Mouse (Mus musculus): ENCODE results near the gene Emilin2. TPM values are rescaled to one million over a fixed set of nuclear protein-coding genes. Genes with fewer than 3 reads are reported as not detected.
A peak's percentile ranks its signal among the peaks of the same experiment; 100 is the strongest.

Gene Emilin2
- polyA plus RNA-seq, 2 experiments = 17.3 to 24.1 TPM

DNA sequence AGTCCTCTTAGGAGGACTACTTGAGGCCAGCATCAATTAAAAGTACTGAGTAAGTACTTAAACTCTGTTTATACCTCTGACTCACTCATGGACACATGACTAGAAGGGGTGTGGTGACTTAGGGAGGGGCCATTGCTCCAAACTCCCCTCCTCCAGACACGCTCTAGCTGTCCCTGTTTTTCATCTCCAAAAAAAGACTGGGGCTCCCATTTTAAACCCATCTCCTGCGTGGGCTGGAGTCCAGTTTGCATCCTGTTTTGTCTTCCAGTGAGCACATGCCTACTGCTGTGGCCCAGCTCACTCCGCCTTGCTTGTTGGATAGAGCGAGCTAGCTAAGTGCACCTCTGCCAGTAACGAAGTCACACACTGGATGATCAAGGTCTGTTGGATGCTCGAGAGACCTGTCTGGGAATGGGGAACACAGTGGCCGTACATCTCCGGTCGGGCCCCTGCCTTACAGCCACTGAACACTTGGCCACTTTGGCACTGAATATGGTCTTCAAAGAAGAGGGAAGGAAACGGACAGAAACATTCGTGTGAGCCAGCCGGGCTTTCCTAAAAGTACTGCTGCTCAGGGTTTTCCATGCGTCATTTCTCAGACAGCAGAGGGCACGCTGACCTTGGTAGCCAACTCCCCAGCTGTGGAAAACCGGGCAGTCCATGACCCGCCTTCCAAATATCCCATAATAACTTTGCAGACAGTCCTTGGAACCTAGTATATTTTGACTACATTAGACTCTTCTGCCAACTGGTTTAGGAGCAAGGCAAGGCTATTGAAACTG, 60.8 kb downstream of the Emilin2 start:
- 75% methylated on average over 16 of the region's 16 CpGs for WGBS (ENCODE audit: insufficient replicate concordance)
- Histone ChIP-seq H3K4me1 (replicated peaks; ENCODE audit: control insufficient read depth in 2 of 2, insufficient read depth in 2 of 2, low read length in 1 of 2) (peaks cover 4 to 32% of the 10 kb centered on the region in 2 experiments; a peak in 3 of 4 replicates), H3K27ac (peak overlapping the region; percentile 7), H3K36me3 (replicated peaks; ENCODE audit: control insufficient read depth, insufficient read depth, low read depth) (peaks cover 82% of the 10 kb centered on the region), H3K9ac (replicated peaks) (no peak overlapping the region), H3K4me2 (ENCODE audit: low read depth) (no peak overlapping the region), H3K27me3 (ENCODE audit: control insufficient read depth, insufficient read depth, low read length) (no peaks in the 10 kb centered on the region), H3K9me3 (ENCODE audit: control insufficient read depth, low read length) (no peaks in the 10 kb centered on the region), H3K4me3 (ENCODE audit: insufficient read depth in 1 of 2, low read depth in 2 of 2, low read length in 2 of 2) (no peak overlapping the region)
- ATAC-seq (ENCODE audit: insufficient read depth) (peak; percentile 48), DNase-seq (ENCODE audit: low read depth in 3 of 3, low spot score in 3 of 3) (no peak)
- TF ChIP-seq CTCF (IDR thresholded peaks at IDR 0.05; ENCODE audit: low read depth) (no peak), EP300 (IDR thresholded peaks at IDR 0.05; ENCODE audit: low read depth) (no peak)

- Histone ChIP-seq H3K9ac (replicated peaks) (no peak overlapping the region), H3K4me2 (ENCODE audit: low read depth) (no peak overlapping the region), H3K4me3 (ENCODE audit: insufficient read depth in 1 of 2, low read depth in 2 of 2, low read length in 2 of 2) (no peak overlapping the region), H3K9me3 (ENCODE audit: control insufficient read depth, low read length) (no peaks in the 10 kb centered on the region), H3K4me1 (replicated peaks; ENCODE audit: control insufficient read depth in 2 of 2, insufficient read depth in 2 of 2, low read length in 1 of 2) (peaks cover 4 to 25% of the 10 kb centered on the region in 2 experiments; a peak in 2 of 4 replicates), H3K27ac (peak overlapping the region; percentile 42), H3K36me3 (replicated peaks; ENCODE audit: control insufficient read depth, insufficient read depth, low read depth) (peaks cover 84% of the 10 kb centered on the region), H3K27me3 (ENCODE audit: control insufficient read depth, insufficient read depth, low read length) (no peaks in the 10 kb centered on the region)
- ATAC-seq (ENCODE audit: insufficient read depth) (no peak), DNase-seq (ENCODE audit: low read depth in 3 of 3, low spot score in 3 of 3) (no peak)
- TF ChIP-seq CTCF (IDR thresholded peaks at IDR 0.05; ENCODE audit: low read depth) = no peak
- TF ChIP-seq EP300 (IDR thresholded peaks at IDR 0.05; ENCODE audit: low read depth) = no peak
- WGBS (ENCODE audit: insufficient replicate concordance) = 73% methylated on average over 2 of the region's 2 CpGs
Observed at GRCm38 (mm10) chr17:71250046-71250445, 61.7 kb downstream of the Emilin2 start.

DNA sequence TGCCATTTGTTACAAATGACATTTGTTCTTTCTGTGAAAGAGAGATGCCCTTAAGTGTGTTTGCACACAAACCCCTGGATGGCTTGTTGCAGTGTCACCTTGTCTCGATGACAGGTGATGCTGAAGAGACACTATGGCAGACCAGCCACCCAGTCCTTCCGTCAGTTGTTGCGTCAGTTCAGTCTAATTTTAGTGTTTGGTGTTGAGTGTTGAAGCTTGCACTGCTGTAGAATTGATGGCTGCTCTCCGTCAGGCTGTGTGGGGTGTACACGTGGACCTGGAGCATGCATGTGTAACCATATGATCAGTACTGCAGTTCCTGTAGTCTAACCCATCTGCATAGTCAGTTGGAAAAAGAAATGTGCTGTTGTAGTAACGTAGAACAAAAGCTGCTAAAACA, 62.8 kb downstream of the Emilin2 start:
- Histone ChIP-seq H3K4me3 (ENCODE audit: insufficient read depth in 1 of 2, low read depth in 2 of 2, low read length in 2 of 2) (no peak overlapping the region), H3K9me3 (ENCODE audit: control insufficient read depth, low read length) (no peaks in the 10 kb centered on the region), H3K36me3 (replicated peaks; ENCODE audit: control insufficient read depth, insufficient read depth, low read depth) (peaks cover 93% of the 10 kb centered on the region), H3K27me3 (ENCODE audit: control insufficient read depth, insufficient read depth, low read length) (no peaks in the 10 kb centered on the region), H3K4me2 (ENCODE audit: low read depth) (no peak overlapping the region), H3K9ac (replicated peaks) (no peak overlapping the region), H3K4me1 (replicated peaks; ENCODE audit: control insufficient read depth in 2 of 2, insufficient read depth in 2 of 2, low read length in 1 of 2) (peaks cover 4 to 17% of the 10 kb centered on the region in 2 experiments; a peak in 2 of 4 replicates), H3K27ac (no peak overlapping the region)
- WGBS (ENCODE audit: insufficient replicate concordance) = 81% methylated on average over 6 of the region's 6 CpGs
- no peak for TF ChIP-seq EP300 (IDR thresholded peaks at IDR 0.05; ENCODE audit: low read depth)
- no peak for TF ChIP-seq CTCF (IDR thresholded peaks at IDR 0.05; ENCODE audit: low read depth)
- no peak for ATAC-seq (ENCODE audit: insufficient read depth)
- no peak for DNase-seq (ENCODE audit: low read depth in 3 of 3, low spot score in 3 of 3)

- Histone ChIP-seq H3K27ac (no peak overlapping the region), H3K9ac (replicated peaks) (no peak overlapping the region), H3K4me2 (ENCODE audit: low read depth) (no peak overlapping the region), H3K4me3 (ENCODE audit: insufficient read depth in 1 of 2, low read depth in 2 of 2, low read length in 2 of 2) (no peak overlapping the region), H3K4me1 (replicated peaks; ENCODE audit: control insufficient read depth in 2 of 2, insufficient read depth in 2 of 2, low read length in 1 of 2) (peaks cover 4 to 14% of the 10 kb centered on the region in 2 experiments; a peak in 2 of 4 replicates), H3K36me3 (replicated peaks; ENCODE audit: control insufficient read depth, insufficient read depth, low read depth) (peaks cover 93% of the 10 kb centered on the region), H3K27me3 (ENCODE audit: control insufficient read depth, insufficient read depth, low read length) (no peaks in the 10 kb centered on the region), H3K9me3 (ENCODE audit: control insufficient read depth, low read length) (no peaks in the 10 kb centered on the region)
- ATAC-seq (ENCODE audit: insufficient read depth) (no peak), DNase-seq (ENCODE audit: low read depth in 3 of 3, low spot score in 3 of 3) (no peak)
- 87% methylated on average over 4 of the region's 4 CpGs for WGBS (ENCODE audit: insufficient replicate concordance)
- TF ChIP-seq EP300 (IDR thresholded peaks at IDR 0.05; ENCODE audit: low read depth) = no peak
- TF ChIP-seq CTCF (IDR thresholded peaks at IDR 0.05; ENCODE audit: low read depth) = no peak
Observed at GRCm38 (mm10) chr17:71246022-71246421, 65.8 kb downstream of the Emilin2 start.

DNA sequence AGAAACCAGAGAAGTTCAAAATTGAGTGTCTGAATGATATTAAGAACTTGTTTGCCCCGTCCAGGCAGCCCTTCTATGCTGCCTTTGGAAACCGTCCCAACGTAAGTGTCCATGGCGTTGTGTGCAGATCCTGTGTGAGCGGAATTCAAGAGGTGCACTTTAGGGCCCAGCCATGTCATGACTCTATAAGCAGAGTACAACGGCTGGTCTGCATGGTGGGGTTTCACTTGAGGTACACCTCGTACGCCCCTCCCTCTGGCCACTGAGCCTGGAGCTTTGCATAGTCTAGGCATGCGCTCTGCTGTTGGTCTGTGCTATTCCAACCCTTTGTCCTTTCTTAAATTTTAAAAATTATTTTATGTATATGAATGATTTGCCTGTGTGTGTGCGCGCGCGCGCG, 66.6 kb downstream of the Emilin2 start:
- Histone ChIP-seq H3K9me3 (ENCODE audit: control insufficient read depth, low read length) (no peaks in the 10 kb centered on the region), H3K4me2 (ENCODE audit: low read depth) (no peak overlapping the region), H3K4me1 (replicated peaks; ENCODE audit: control insufficient read depth in 2 of 2, insufficient read depth in 2 of 2, low read length in 1 of 2) (peaks cover 2 to 5% of the 10 kb centered on the region in 2 experiments; a peak in 2 of 4 replicates), H3K9ac (replicated peaks) (no peak overlapping the region), H3K27me3 (ENCODE audit: control insufficient read depth, insufficient read depth, low read length) (no peaks in the 10 kb centered on the region), H3K36me3 (replicated peaks; ENCODE audit: control insufficient read depth, insufficient read depth, low read depth) (peaks cover 94% of the 10 kb centered on the region), H3K4me3 (ENCODE audit: insufficient read depth in 1 of 2, low read depth in 2 of 2, low read length in 2 of 2) (no peak overlapping the region), H3K27ac (no peak overlapping the region)
- TF ChIP-seq CTCF (IDR thresholded peaks at IDR 0.05; ENCODE audit: low read depth) = no peak
- no peak for TF ChIP-seq EP300 (IDR thresholded peaks at IDR 0.05; ENCODE audit: low read depth)
- DNase-seq (ENCODE audit: low read depth in 3 of 3, low spot score in 3 of 3) = no peak
- no peak for ATAC-seq (ENCODE audit: insufficient read depth)
- WGBS (ENCODE audit: insufficient replicate concordance) = 96% methylated on average over 15 of the region's 15 CpGs
